8 mouse cellular contexts compared by ENCODE assay signal in genomic region chr1:92912286-92912685, GRCm38 (mm10). TPM values are rescaled to one million over a fixed set of nuclear protein-coding genes. Genes with fewer than 3 reads are reported as not detected.
DNase-seq lines count a peak whose midpoint lies in the region; ATAC-seq and TF ChIP-seq lines count a peak whose summit lies in the region.

No protein-coding gene starts in this region.

- H3K9ac ChIP-seq in heart, postnatal 0 days (replicated peaks; ENCODE audit: low read depth, low read length): peak overlapping the region; percentile 91

- peak; percentile 25; the same call in 1 of the 2 replicates for TF ChIP-seq CTCF in heart, postnatal 0 days (IDR thresholded peaks at IDR 0.05; ENCODE audit: low read depth)

- H3K4me1 ChIP-seq in heart, postnatal 0 days (ENCODE audit: control insufficient read depth, insufficient read depth): peaks cover 26% of the 10 kb centered on the region

- intact Hi-C loops in heart, postnatal 10 days (cut with DNase I): no loop called here

- H3K27ac ChIP-seq in heart, postnatal 0 days (ENCODE audit: low read depth): no peak overlapping the region

- TF ChIP-seq EP300 in heart, postnatal 0 days (IDR thresholded peaks at IDR 0.05; ENCODE audit: low read depth): no peak

- H3K9me3 ChIP-seq in heart, postnatal 0 days (replicated peaks; ENCODE audit: control insufficient read depth, low read length): no peaks in the 10 kb centered on the region

- peak overlapping the region; percentile 69 for H3K4me3 ChIP-seq in heart, postnatal 0 days (ENCODE audit: low read depth, low read length)

- 53% methylated on average over 1 of the region's 1 CpGs for WGBS in heart, postnatal 0 days

- ATAC-seq in heart, postnatal 0 days (ENCODE audit: insufficient read depth, low read depth): no peak
- ATAC-seq in megakaryocyte-erythroid progenitor cell, adult 5-6 weeks (replicated peaks; ENCODE audit: low FRiP score, low TSS enrichment, poor library complexity, severe bottlenecking): 0 out of 2 replicates have a peak, but pooled peaks have one; percentile 32

- H3K36me3 ChIP-seq in heart, postnatal 0 days (replicated peaks; ENCODE audit: control insufficient read depth, insufficient read depth, low read length): peaks cover 29% of the 10 kb centered on the region

- peak overlapping the region; percentile 97 for H3K4me2 ChIP-seq in heart, postnatal 0 days (ENCODE audit: low read depth, low read length)

- no peaks in the 10 kb centered on the region for H3K27me3 ChIP-seq in heart, postnatal 0 days (ENCODE audit: control insufficient read depth, insufficient read depth, low read length)

- peak; percentile 87 for DNase-seq in heart, adult 11 months
- no peak for DNase-seq in heart, postnatal 10 days
- peak; percentile 48 for DNase-seq in ES-CJ7 (ENCODE audit: low read depth, low spot score)
- DNase-seq in heart, postnatal 0 days (ENCODE audit: low spot score): no peak
- peak; percentile 64 for DNase-seq in thymus, postnatal 4 days
- no peak for DNase-seq in spleen, adult 18-20 months
- no peak for DNase-seq in spleen, postnatal 14 days (ENCODE audit: low spot score in 2 of 2)

RNA-seq across cellular contexts. Expression of gene Rnpepl1, which starts 1.7 kb away (rescaled TPM):
- 10 to 100 TPM; 77.3 to 79.2 TPM for total RNA-seq in heart, postnatal 10 days (2021)
- total RNA-seq in heart, postnatal 0 days (2014; rRNA removed; ENCODE audit: low replicate concordance): 73.2 and 89.0 TPM in 2 replicates
- 33.0 and 36.3 TPM in 2 replicates for polyA plus RNA-seq in heart, postnatal 0 days (2015; fragmentation: Nextera tagmentation; extraction: Ambion mirVana)
- 70.8 and 72.9 TPM in 2 replicates for total RNA-seq in megakaryocyte-erythroid progenitor cell, adult 5-6 weeks (2014; fragmentation: Nextera tagmentation)
- 11.2 and 16.8 TPM in 2 replicates for total RNA-seq in megakaryocyte-erythroid progenitor cell, adult 5-6 weeks (2017)

RNA-seq across cellular contexts. Expression of gene Dusp28, which starts 5.5 kb away (rescaled TPM):
- total RNA-seq in heart, postnatal 10 days (2021): 10 to 100 TPM; 11.5 to 12.8 TPM
- 23.5 and 26.8 TPM in 2 replicates for total RNA-seq in heart, postnatal 0 days (2014; rRNA removed; ENCODE audit: low replicate concordance)
- polyA plus RNA-seq in heart, postnatal 0 days (2015; fragmentation: Nextera tagmentation; extraction: Ambion mirVana): 21.4 and 25.2 TPM in 2 replicates
- 8.8 and 11.6 TPM in 2 replicates for total RNA-seq in megakaryocyte-erythroid progenitor cell, adult 5-6 weeks (2014; fragmentation: Nextera tagmentation)
- total RNA-seq in megakaryocyte-erythroid progenitor cell, adult 5-6 weeks (2017): 2.3 and 3.6 TPM in 2 replicates

RNA-seq across cellular contexts. Expression of gene Ankmy1, which starts 9.6 kb away (rescaled TPM):
- under 1 TPM in 1 of 2 experiments, not detected in 1; 0.32 TPM for total RNA-seq in heart, postnatal 10 days (2021)
- not detected in 2 replicates for total RNA-seq in heart, postnatal 0 days (2014; rRNA removed; ENCODE audit: low replicate concordance)
- 0.10 TPM in 1 of 2 replicates, not detected in the other for polyA plus RNA-seq in heart, postnatal 0 days (2015; fragmentation: Nextera tagmentation; extraction: Ambion mirVana)
- total RNA-seq in megakaryocyte-erythroid progenitor cell, adult 5-6 weeks (2014; fragmentation: Nextera tagmentation): 1.1 TPM in 1 of 2 replicates, not detected in the other
- total RNA-seq in megakaryocyte-erythroid progenitor cell, adult 5-6 weeks (2017): 0.42 TPM in 1 of 2 replicates, not detected in the other

RNA-seq across cellular contexts. Expression of gene Capn10, which starts 21.9 kb away (rescaled TPM):
- 10 to 100 TPM in 1 of 2 experiments, 1 to 10 TPM in 1; 9.9 to 10.9 TPM for total RNA-seq in heart, postnatal 10 days (2021)
- total RNA-seq in heart, postnatal 0 days (2014; rRNA removed; ENCODE audit: low replicate concordance): 41.9 and 46.3 TPM in 2 replicates
- 10.7 and 12.0 TPM in 2 replicates for polyA plus RNA-seq in heart, postnatal 0 days (2015; fragmentation: Nextera tagmentation; extraction: Ambion mirVana)
- total RNA-seq in megakaryocyte-erythroid progenitor cell, adult 5-6 weeks (2014; fragmentation: Nextera tagmentation): 13.2 and 19.5 TPM in 2 replicates
- 8.5 and 11.4 TPM in 2 replicates for total RNA-seq in megakaryocyte-erythroid progenitor cell, adult 5-6 weeks (2017)

RNA-seq across cellular contexts. Expression of gene Gpr35, which starts 38.4 kb away (rescaled TPM):
- under 1 TPM; 0.29 to 0.45 TPM for total RNA-seq in heart, postnatal 10 days (2021)
- 0.23 and 0.85 TPM in 2 replicates for total RNA-seq in heart, postnatal 0 days (2014; rRNA removed; ENCODE audit: low replicate concordance)
- polyA plus RNA-seq in heart, postnatal 0 days (2015; fragmentation: Nextera tagmentation; extraction: Ambion mirVana): 0.27 and 0.34 TPM in 2 replicates
- total RNA-seq in megakaryocyte-erythroid progenitor cell, adult 5-6 weeks (2014; fragmentation: Nextera tagmentation): 0.30 TPM in 1 of 2 replicates, not detected in the other
- 0.94 TPM in 1 of 2 replicates, not detected in the other for total RNA-seq in megakaryocyte-erythroid progenitor cell, adult 5-6 weeks (2017)

Comparison
In these comparisons a context has a peak if more than half of its experiments do, and no peak if none do; other contexts are left out.
1. DNase-seq: peak in heart, adult 11 months (single experiment), ES-CJ7 (single experiment) and thymus, postnatal 4 days (single experiment); none in heart, postnatal 10 days (0 of 2), heart, postnatal 0 days (single experiment), spleen, adult 18-20 months (0 of 2) and spleen, postnatal 14 days (0 of 2).